Mouse (Mus musculus) small intestine, adult 2 months (tissue): Measurements from ENCODE around the gene Gm20388. TPM values are rescaled to one million over a fixed set of nuclear protein-coding genes. Genes with fewer than 3 reads are reported as not detected.
A peak's percentile ranks its signal among the peaks of the same experiment; 100 is the strongest.

ENCODE experiments used
- H3K27ac ChIP-seq: fragments of 200-500 bp; 2 replicates; pipeline ENCODE4 v1.5.1; 2012; ENCODE audit warnings: low read depth, low read length, control low read depth, inconsistent platforms; ENCODE audit not compliant: insufficient read depth
- H3K27me3 ChIP-seq: fragments of 200-500 bp; 2 replicates; pipeline ENCODE4 v1.6.1; 2012; ENCODE audit warnings: mild to moderate bottlenecking, moderate library complexity, low read length, inconsistent platforms; ENCODE audit not compliant: control insufficient read depth, insufficient read depth
- H3K36me3 ChIP-seq: fragments of 200-500 bp; 2 replicates; pipeline ENCODE4 v1.6.1; 2012; ENCODE audit warnings: mild to moderate bottlenecking, low read length, control low read depth, inconsistent platforms; ENCODE audit not compliant: control insufficient read depth, insufficient read depth
- H3K4me1 ChIP-seq: fragments of 200-500 bp; 2 replicates; pipeline ENCODE4 v1.6.1; 2012; ENCODE audit warnings: low read length, inconsistent platforms, mixed read lengths; ENCODE audit not compliant: control insufficient read depth, insufficient read depth, insufficient read length
- H3K4me3 ChIP-seq: fragments of 200-500 bp; 2 replicates; pipeline ENCODE4 v1.5.1; 2012; ENCODE audit warnings: low read depth, mild to moderate bottlenecking, control low read depth, inconsistent platforms, low read length, moderate library complexity
- CTCF ChIP-seq: fragments of 200-500 bp; IDR thresholded peaks from 2 replicates; pipeline ENCODE4 v1.5.1; 2012; ENCODE audit warnings: low read depth, mild to moderate bottlenecking, control low read depth, inconsistent platforms, low read length, moderate library complexity, mixed read lengths; ENCODE audit not compliant: insufficient replicate concordance, insufficient read length; ENCODE audit errors: extremely low read depth
- POLR2A ChIP-seq: fragments of 200-500 bp; IDR thresholded peaks from 2 replicates; pipeline ENCODE4 v1.6.1; 2012; ENCODE audit warnings: low read depth, mild to moderate bottlenecking, control low read depth, inconsistent platforms, low read length, moderate library complexity
- WGBS: fragments of 180-500 bp; shearing (Covaris S2); methylation state at CpG from one replicate; pipeline ENCODE4 v1.1.7; 2018; 5-methylcytosine and 5-hydroxymethylcytosine counted together
- polyA plus RNA-seq: library from polyadenylated mRNA; depleted of rRNA; stranded (reverse); fragments of >200 nt; gene quantifications from 2 replicates; pipeline ENCODE4 v1.2.3, GENCODE M21; 2012

Gm20388 gene
- polyA plus RNA-seq, 1 experiment, result 37.3 TPM

DNA sequence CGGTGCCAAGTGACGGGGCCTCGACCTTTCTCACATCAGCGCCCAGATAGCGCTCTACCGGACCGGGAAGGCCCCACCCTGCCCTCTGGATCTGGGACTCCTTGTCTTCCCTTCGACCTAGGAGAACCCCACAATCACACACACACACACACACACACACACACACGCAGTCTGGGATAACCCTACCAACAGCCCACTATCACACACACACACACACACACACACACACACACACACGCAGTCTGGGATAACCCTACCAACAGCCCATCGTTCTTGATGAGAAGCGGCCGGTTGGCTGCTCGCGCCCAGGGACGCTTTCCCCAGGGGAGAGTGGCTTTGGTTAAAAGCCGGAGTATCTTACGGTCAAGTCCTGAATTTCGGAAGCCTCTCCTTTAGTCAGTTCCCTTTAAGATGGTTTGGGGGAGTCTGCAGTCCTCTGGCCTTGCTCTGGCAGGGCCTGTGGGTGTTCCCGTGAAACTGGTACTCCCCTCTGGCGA lies 3422.5 kb downstream of the Gm20388 start:
- H3K27me3 ChIP-seq, result 0 out of 2 replicates have a peak, but pooled peaks cover 4% of the 10 kb centered on the region
- peak overlapping the region; percentile 94 for H3K27ac ChIP-seq
- H3K4me3 ChIP-seq, result peak overlapping the region; percentile 89
- 5% methylated on average over 15 of the region's 21 CpGs for WGBS
- no peaks in the 10 kb centered on the region for H3K36me3 ChIP-seq
- H3K4me1 ChIP-seq, result peaks cover 31% of the 10 kb centered on the region
- no peak for TF ChIP-seq CTCF
- no peak for TF ChIP-seq POLR2A

DNA sequence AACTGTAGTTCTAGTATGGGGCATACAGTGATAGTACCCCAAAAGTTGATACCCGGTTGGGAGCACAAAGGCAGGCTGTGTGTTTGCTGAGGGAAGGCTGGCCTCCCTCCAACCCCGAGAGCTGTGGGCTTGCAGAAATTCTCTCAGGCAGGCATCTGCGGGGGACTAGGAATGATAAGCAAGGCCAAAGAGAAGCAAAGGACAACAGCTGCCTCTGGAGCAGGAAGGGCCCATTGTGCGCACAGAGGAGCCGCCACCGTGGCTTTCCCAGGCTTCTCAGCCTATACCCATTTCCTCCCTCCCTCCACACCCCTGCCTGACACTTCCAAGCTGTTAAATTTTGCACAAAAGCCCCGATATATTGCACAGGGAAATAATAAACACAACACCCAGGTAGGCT lies 3423.2 kb downstream of the Gm20388 start:
- 7% methylated on average over 7 of the region's 7 CpGs for WGBS
- TF ChIP-seq POLR2A (no peak), CTCF (no peak)
- no peaks in the 10 kb centered on the region for H3K36me3 ChIP-seq
- peak overlapping the region; percentile 94 for H3K27ac ChIP-seq
- H3K27me3 ChIP-seq, result 0 out of 2 replicates have a peak, but pooled peaks cover 4% of the 10 kb centered on the region
- peak overlapping the region; percentile 56 for H3K4me3 ChIP-seq
- peaks cover 37% of the 10 kb centered on the region for H3K4me1 ChIP-seq

DNA sequence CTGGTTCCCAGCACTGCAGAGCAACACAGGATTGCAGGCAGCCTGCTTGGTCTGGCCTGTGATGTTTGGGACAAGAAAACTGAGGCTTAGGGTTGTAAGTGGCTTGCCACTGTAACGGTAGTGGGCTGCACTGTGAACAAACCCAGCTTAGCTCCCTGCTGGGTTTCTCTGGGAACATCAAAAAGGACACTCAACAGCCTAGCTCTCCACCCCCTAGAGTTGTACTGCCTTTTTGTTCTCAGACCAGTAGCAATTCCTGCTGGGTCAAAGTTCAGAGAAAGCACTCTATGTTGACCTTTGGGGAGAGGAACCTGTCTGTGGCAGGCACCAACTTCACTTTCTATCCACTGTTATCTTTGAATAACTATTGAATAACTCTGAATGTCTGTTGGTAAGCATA lies 3423.8 kb downstream of the Gm20388 start:
- TF ChIP-seq POLR2A (no peak), CTCF (no peak)
- Histone ChIP-seq H3K27me3 (0 out of 2 replicates have a peak, but pooled peaks cover 4% of the 10 kb centered on the region), H3K4me1 (peaks cover 37% of the 10 kb centered on the region), H3K36me3 (no peaks in the 10 kb centered on the region), H3K4me3 (peak overlapping the region; percentile 56), H3K27ac (peak overlapping the region; percentile 94)
- WGBS, result 4% methylated on average over 1 of the region's 1 CpGs

DNA sequence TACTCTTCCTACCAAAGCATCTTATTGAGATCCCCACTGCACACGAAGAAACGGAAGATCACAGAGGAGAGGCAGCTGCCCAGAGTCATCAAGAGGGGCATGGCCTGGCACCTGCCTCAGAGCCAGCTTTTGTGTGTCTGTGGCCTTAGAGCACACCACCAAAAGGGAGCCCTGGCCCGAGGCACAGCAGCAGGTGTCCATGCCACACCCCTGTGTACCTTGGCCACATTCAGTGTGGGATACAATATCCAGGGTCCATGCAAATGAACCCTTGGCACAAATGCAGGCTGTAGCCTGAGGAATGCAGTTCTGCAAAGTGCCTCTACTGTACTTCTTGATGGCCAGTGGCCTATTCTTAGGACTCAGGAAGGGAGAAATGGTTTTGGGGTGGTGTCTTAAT lies 3426.8 kb downstream of the Gm20388 start:
- WGBS, result 21% methylated on average over 3 of the region's 3 CpGs
- H3K4me3 ChIP-seq, result no peak overlapping the region
- TF ChIP-seq POLR2A, result no peak
- TF ChIP-seq CTCF, result no peak
- 0 out of 2 replicates have a peak, but pooled peaks cover 1% of the 10 kb centered on the region for H3K27me3 ChIP-seq
- H3K4me1 ChIP-seq, result peaks cover 33% of the 10 kb centered on the region
- peak overlapping the region; percentile 82 for H3K27ac ChIP-seq
- H3K36me3 ChIP-seq, result no peaks in the 10 kb centered on the region

DNA sequence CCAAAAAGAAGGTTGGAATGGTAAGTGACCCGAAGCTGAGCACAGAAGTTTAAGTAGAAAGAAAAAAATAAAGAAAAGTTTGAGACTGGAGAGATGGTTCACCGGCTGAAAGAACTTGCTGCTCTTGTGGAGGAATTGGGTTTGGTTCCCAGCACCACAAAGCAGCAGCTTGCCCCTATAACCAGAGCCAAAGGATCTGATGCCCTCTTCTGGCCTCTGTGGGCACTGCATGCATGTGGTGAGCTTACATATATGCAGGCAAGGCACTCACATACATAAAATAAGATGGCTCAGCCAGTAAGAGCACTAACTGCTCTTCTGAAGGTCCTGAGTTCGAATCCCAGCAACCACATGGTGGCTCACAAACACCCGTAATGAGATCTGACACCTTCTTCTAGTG lies 3429.4 kb downstream of the Gm20388 start:
- H3K36me3 ChIP-seq, result no peaks in the 10 kb centered on the region
- 97% methylated on average over 4 of the region's 4 CpGs for WGBS
- H3K27ac ChIP-seq, result no peak overlapping the region
- H3K27me3 ChIP-seq, result no peaks in the 10 kb centered on the region
- TF ChIP-seq CTCF (peak; percentile 34; the same call in 1 of the 2 replicates), POLR2A (no peak)
- no peak overlapping the region for H3K4me3 ChIP-seq
- peaks cover 36% of the 10 kb centered on the region for H3K4me1 ChIP-seq

DNA sequence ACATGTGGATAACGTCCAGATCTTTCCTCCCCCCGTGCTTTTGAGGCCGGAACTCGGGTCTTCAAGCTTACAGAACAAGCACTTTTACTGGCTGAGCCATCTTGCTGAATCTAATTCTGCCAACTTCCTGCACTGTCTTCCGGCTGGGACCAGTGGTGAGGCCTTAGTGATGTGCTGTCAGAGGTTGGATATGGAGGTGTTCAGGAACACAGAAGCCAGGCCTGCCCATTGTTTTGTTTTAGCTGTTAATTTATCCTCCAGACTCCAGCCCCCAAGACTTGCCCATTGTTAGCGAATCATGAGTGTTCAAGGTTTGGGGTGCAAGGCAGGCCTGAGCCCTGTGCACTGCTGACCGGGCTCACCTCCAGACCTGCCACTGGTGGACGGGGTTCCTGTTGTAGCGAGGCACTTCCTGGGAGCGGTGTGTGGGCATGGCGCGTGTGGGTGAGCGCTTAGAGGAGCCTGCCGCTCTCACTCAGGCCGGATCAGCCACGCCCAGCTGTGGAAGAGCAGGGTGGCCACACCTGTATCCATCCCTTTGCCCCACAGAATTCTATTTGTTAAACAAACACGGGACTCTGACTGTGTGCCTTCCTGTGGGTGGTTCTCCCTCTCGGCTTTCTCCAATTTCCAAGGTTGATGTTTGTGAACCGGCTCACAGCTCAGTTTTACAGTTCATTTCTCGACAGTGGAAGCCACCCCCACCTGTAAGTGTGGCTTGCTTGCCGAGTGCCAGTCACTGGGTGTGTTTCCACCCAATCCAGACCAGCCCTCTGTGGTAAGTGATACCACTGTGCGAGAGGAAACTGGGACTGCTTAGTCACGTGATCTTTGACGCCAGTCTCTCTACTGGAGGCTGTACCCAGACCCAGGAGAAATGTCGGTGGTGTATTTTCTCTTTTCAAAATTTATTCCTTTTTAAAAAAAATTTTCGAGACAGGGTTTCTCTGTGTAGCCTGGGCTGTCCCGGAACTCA lies 3430.7 kb downstream of the Gm20388 start:
- WGBS, result 33% methylated on average over 27 of the region's 27 CpGs
- H3K4me3 ChIP-seq, result peak overlapping the region; percentile 27
- TF ChIP-seq POLR2A (peak; percentile 17; the same call in 1 of the 2 replicates), CTCF (no peak)
- H3K4me1 ChIP-seq, result peaks cover 32% of the 10 kb centered on the region
- H3K27ac ChIP-seq, result peak overlapping the region; percentile 54
- H3K27me3 ChIP-seq, result no peaks in the 10 kb centered on the region
- H3K36me3 ChIP-seq, result no peaks in the 10 kb centered on the region

DNA sequence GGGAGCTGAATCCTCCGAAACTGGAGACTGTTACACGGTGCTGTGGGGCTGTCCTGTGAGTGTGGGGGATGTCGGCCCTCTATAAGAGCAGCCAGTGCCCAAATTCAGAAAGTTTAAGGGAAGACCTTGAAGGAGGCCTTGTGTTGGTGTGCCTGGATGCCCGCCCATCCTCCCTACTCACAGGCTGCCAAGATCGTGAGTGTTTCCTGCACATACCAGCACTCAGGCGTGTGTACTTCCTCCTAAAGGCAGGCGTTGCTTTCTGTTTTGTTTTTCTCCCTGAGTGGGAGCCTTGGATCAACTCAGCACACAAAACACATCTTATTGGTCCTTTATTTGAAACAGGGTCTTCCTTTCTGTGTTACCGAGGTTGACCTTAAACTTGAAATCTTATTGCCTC lies 3431.6 kb downstream of the Gm20388 start:
- Histone ChIP-seq H3K27ac (peak overlapping the region; percentile 32; the same call in 1 of the 2 replicates), H3K27me3 (no peaks in the 10 kb centered on the region), H3K36me3 (no peaks in the 10 kb centered on the region), H3K4me3 (no peak overlapping the region), H3K4me1 (peaks cover 24% of the 10 kb centered on the region)
- 46% methylated on average over 8 of the region's 8 CpGs for WGBS
- no peak for TF ChIP-seq CTCF
- no peak for TF ChIP-seq POLR2A
